Mouse (Mus musculus): ENCODE data around the gene Ppp2r2c. TPM values are rescaled to one million over a fixed set of nuclear protein-coding genes. Genes with fewer than 3 reads are reported as not detected.

The Ppp2r2c gene
- total RNA-seq, 4 experiments from 2014 or later: 5.4 to 7.2 (median 6.3) TPM

DNA sequence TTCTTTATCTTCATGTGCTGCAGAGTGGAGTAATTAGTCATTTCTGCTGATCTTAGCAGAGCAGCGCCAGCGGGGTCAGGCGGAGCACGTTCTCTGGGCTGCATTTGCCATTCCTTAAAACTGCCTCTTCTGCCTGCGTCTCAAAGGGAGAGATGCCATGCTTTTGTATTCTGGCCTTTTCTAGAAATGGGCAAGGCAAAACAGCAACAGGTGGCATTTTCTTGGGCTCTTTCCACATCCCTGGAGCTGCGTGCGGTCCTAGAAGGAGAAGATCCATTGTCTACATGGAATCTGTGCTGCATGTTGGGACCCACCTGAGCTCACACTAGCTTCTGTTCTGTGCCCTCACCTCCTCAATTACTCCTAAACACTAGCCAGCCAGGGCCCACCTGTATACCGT, 29.7 kb downstream of the Ppp2r2c start:
- DNase-seq (ENCODE audit: low spot score): no peak

DNA sequence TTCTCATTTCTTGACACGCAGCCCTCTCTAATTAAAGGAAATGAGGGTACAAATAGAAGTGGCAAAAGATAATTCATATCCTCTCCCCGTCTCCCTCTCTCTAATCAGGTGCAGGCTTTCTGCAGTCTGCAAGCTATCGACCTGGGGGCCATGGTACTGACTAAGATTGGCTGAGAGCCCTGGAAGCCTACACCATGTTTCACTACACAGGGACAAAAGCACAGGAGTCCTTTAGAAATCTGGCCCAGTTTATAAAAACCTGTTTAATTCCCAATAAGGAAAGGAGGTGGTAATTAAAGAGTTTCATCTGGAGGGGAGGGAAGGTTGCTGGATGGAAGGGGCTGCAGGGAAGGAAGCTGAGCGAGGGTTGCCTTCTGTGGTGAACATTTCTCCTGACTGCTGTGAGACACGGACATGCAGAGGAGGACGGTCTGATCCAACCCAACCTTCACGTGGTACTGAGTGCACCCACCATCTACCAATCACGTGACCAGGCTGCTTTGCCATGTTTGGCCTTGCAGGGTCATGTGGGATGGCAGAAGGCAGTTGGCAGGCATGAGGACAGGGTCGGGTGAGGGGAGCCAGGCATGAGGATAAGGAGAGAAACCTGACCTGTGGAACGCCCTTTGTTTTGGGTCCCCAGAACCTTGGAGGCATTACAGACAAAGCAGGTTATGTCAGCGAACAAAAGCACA, 30.2 kb downstream of the Ppp2r2c start:
- no peak for DNase-seq (ENCODE audit: low spot score)

DNA sequence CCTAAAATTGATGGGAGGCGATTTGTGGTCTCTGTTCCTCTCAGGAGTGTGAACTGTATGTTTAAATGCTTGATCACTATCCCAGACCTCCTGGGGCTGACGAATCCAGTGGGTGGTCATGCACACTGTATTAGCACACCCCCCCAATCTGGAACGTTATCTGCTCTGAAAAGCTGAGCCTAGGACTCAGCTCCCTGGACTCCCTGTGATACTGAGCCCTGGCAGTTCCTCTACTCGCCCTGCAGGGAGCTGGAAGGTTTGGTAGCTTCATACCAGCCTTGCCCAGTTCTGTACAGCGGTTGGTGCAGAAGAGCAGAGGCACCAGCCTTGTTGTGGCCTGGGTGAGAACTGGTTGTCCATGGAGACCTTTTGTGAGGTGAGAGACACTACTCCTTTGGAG, 31.1 kb downstream of the Ppp2r2c start:
- DNase-seq (ENCODE audit: low spot score): no peak

DNA sequence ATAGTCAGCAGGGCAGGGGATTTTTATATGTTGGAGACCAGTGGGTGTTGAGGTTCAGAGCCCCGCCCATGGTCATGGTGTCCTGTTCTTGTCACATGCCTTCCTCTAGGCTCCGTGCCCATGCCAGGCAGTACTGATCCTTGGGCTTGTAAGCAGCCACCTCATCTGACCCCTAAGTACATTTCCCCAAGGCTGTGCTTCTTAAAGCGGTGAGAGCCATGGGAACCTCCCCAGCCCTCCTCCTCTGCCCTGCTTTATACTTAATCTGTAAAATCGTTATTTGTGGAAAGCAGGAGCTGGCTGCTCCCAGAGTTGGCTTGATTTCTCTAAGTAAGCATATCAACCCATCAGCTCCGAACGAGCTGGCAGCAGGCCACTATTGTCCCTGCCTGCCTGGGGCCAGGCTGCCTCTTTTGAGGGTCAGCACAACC, 31.9 kb downstream of the Ppp2r2c start:
- DNase-seq (ENCODE audit: low spot score): peak; percentile 10

DNA sequence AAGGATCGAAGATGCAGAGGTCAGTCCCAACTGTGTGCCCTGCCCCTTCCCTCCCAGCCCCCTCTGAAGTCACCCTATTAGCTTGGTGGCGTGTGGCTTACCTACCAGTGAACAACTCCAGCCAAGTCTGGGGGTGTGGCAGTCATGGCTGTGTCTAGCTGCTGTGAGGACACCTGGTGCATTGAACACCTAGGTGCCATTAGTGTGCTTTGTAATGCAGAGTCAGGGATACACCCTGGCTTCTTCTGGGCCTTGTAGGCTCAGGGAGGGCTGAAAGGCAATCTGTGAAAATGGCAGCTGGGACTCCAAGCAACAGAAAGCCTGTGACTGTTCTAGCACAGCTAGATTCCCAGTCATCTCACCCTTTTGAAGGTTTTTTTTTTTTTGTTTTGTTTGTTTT, 34.5 kb downstream of the Ppp2r2c start:
- no peak for DNase-seq (ENCODE audit: low spot score)

DNA sequence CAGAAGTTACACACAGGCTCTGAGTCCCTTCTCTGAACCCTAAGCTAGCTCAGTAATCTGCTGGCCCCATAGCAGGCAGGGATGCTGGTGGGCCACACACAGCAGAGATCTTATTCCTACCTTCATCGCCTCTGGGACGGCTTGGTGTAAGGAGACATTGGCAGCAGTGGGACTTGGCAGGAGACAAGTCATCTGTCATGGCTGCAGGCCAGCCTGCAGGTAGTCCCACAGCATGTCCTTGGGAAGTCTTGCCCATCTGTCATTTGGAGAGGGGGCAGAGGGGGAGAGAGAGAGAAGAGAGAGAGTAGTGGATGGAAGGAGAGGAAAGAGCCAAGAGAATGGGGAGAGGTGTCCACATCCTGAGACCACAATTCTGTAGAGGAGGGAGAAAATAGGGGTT, 35.8 kb downstream of the Ppp2r2c start:
- DNase-seq (ENCODE audit: low spot score): no peak

DNA sequence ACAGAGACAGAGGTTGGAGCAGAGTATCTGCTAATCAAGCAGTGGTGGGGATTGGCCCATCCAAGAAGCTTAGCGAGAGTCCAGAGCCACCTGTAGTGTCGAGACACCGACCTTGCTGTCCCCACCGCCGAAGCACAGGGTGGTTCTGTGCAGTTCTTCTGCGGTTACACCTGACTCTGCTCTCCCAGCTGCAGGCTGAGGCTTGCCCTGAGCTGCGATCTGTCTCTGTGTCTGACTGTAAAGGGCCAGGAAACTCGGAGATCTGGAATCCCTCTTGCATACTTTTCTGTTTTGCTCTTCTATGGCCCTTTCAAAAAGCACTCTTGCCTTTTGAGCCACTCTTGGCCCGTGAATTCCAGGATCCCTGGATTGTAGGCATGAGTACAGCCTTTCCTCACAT, 36.4 kb downstream of the Ppp2r2c start:
- no peak for DNase-seq (ENCODE audit: low spot score)

DNA sequence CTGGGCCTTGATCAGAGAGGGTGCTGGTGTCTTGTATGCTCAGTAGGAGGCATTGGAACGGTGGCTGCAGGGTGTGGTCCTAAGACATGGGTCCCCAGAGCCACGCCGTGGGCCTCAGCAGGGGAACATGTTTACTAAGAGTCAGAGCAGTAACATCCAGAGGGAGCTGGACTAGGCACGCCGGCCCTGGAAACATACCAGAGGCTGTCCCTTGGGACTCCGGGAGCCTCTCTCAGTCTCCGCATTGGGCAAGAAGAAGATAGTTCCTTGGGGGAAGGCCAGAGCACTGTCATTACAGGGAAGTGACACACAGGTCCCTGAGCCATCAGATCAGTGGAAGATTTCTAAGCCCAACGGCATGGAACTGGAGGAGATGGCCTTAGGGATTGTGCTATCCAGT, 36.9 kb downstream of the Ppp2r2c start:
- DNase-seq (ENCODE audit: low spot score): peak; percentile 15

DNA sequence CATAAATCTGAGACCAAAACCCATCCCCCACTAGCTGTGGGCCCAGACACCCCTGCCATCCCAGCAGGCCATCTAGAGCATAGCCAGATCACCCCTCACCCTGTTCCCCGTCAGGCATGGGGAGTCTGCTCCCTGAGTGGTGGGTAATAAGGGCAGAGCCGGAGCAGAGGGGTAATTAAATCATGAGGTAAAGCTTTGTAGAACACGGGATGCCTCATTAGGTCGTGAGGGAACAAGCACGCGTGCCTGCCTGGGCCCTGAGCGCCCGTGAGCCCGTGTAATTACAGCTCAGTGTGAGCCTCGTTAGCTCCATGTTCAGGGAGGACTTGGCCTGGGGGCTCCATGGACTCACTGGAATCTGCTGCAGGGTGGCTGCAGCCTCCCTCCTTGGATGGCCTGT, 39.4 kb downstream of the Ppp2r2c start:
- no peak for DNase-seq (ENCODE audit: low spot score)

DNA sequence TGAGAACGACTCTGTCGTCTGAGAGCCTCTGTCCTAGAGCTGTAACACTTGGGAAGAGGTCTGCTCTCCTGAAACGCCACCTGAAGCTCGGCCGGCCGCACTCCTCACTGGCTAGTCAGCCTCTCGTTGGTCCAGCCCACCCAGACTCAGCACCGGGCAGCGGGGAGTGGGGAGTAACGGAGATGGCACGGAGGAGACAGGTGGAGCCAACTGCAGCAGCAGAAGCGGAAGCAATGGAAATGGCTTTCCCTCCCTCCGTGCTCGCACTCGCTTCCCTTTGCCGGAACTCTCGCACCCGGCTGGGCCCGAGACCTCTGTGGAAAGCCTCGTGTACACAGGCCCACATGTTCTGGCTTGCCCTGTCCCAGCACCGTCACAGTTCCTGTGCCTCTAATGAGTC, 41.2 kb downstream of the Ppp2r2c start:
- DNase-seq (ENCODE audit: low spot score): no peak

DNA sequence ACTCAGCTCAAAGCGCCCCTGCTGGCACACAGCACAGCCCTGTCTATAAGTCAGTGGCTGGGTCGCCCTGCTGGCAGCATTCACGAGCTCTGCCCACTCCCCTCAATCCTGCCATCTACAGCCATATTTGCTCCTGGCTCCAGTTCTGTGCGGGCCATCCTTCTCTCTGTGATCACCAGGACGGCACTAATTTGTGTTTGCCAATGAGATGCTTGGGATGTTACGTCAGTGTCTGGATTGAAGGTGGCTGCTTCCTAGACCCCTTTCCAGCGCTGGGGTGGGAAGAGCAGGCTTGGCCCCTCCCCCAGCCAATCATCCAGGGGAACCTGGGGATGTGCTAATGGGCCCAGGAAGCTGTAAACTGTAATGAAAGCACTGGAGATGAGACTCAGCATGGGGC, 42.7 kb downstream of the Ppp2r2c start:
- no peak for DNase-seq (ENCODE audit: low spot score)

DNA sequence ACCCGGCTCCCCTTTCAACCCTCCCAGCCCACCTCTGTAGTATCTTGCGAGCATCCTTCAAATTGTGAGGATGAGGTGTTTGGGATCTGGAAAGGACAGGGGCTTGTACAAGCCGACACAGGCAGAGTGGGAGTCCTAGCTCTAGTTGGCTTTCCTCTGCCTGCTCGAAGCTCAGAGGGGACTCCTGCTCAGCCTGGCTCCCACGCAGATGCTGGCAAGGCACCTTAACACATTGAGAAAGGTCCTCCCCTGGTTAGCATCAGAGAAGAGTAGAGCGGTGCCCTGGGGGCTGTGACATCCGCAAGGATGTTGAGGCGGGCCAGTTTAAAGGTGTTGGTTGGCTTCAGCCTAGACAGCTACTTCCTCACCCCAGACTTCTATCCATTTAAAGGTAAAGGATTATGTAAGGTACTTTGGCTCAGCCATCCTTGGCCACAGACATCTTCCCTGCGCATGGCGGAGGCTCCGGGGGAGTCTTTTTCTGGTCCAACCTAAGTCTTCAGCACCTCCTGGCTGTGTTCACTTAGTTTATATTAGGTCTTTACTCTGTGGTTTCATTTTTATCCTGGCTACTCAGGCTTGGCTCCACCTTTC, 43.5 kb downstream of the Ppp2r2c start:
- no peak for DNase-seq (ENCODE audit: low spot score)

DNA sequence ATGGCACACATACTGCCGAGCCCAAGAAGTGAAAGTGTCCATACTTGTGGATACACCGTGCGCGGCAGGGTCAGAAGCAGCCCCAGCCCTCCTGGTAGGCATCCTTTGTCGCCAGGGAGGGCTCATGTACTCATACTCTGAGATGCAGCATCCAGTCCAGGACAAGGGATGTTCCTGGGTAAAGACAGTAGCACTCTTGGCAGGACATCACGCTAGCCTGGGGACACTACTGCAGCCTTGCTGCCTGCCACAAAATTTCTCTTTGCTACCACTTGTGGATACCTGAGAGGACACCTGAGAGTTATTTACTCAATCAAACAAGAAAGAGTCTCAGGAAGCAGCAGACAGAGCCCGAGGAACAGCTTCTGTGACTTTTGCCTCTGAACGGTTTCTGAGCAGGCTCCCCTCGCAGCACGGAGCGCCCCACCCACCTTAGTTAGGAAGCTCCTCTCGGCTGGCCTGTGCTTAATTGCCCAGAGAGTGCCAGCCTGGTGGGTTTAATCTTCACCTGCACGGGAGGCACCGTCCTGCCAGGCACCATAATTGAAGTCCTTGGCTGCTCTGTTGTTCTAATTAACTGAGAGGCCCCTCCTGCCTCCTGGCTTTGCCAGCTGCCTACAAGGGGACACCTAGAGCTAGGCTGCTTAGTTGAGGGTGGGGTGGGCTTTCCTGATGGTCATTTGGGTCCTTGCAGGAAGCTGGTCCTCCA, 44.4 kb downstream of the Ppp2r2c start:
- DNase-seq (ENCODE audit: low spot score): no peak

DNA sequence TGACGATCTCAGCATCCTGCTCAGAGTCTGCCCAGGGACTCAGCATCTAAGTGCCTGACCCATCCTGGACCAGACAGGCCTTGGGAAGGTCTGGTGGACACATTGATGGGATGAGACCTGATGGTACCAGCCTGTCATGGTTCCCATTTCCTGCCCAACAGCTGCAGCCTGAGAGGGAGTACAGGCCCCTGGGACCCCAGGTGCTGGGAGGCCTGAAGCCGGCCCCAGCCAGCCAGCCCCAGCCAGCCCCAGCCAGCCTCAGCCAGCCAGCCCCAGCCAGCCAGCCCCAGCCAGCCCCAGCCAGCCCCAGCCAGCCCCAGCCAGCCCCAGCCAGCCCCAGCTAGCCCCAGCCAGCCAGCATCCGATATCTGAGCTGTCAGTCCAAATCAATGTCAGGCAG, 46.9 kb downstream of the Ppp2r2c start:
- no peak for DNase-seq (ENCODE audit: low spot score)

DNA sequence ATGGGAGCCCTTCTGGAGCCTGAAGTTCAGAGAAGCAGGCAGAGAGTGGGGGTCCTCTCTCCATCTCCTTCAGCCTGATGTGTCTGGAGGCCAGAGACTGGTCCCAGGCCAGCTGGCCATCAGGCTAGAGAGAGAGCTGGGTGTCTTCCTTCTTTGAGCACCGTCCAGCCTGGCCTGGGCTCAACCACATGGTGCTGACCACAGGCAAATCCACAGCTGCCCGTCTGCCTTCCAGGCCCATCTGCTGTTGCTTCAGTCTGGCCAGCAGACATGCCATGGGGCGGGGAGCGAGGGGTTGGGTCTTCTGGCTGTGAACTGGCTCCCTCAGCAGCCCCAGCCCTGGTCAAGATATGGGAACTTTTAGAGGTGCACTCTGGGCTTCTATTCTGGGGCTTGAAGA, 48.3 kb downstream of the Ppp2r2c start:
- DNase-seq (ENCODE audit: low spot score): no peak

DNA sequence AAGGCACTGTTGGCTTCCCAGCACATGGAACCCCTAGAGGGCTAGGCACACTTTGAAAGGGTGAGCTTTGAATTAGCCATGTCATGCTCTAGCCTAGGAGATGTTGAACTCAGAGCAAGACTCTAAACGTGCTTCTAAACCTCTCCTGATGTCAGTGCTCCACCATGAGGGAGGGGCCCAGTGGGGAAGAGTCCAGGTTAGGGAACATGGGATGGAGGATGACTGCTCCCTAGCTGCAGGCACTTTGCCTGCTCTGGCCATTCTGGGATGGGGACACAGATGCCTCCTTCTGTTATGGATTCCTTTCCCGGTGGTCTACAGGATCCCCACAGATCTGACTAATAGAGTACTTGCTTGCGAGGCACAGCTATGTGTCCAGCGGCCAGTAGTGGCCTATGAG, 48.9 kb downstream of the Ppp2r2c start:
- DNase-seq (ENCODE audit: low spot score): no peak

DNA sequence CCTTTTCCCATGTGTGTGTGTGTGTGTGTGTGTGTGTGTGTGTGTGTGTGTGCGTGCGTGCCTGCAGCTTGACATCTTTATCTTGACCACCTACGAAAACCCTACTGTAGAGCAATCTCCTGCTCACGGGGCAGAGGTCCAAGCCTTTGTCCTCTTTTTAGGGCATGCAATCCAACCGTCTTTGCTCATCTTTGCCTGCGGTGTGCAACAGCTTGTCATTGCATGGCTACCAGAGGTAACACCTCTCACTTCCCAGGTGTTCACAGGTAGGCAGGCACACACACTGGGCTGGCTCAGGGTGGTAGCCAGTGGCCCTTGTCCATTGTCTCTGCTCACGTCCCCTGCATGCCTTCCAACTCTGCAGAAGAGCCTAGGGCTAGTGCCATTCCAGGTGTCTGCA, 49.7 kb downstream of the Ppp2r2c start:
- no peak for DNase-seq (ENCODE audit: low spot score)

DNA sequence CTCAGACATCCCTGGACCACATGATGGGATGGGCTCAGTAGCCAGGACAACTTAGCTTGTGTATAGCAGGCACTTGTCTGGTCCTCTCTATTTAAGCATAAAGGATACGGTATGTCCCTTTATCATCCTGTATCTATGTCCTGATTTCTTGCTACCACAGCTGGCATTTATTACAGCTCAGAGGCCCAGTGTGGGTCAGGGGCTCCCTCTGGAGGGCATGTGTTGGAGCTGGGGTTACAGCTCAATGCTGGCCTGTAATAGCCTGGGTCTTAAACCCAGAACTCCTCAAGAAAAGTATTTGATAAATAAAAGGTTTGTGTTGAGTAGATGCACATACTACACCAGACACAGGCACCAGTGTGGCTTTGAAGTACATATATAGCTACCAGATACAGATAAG, 51.8 kb downstream of the Ppp2r2c start:
- DNase-seq (ENCODE audit: low spot score): no peak

DNA sequence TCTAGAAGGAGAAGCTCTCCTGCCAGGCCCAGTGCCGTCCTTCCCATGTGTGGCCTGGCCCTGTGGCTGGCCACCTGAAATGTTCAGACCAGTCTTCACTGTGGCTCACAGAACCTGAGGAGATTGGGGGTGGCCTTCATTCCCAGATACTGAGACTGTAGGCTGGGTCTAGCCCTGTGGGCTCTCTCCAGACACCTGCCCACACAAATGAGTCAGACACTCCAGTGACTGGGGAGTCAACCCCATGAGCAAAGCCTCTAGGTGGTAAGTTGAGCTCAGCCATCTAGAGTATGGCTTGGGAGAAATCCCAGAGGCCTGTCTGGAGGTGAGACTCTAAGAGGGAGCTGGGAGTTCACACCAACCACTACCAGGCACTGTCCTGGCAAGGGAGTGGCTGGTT, 53.6 kb downstream of the Ppp2r2c start:
- DNase-seq (ENCODE audit: low spot score): no peak

DNA sequence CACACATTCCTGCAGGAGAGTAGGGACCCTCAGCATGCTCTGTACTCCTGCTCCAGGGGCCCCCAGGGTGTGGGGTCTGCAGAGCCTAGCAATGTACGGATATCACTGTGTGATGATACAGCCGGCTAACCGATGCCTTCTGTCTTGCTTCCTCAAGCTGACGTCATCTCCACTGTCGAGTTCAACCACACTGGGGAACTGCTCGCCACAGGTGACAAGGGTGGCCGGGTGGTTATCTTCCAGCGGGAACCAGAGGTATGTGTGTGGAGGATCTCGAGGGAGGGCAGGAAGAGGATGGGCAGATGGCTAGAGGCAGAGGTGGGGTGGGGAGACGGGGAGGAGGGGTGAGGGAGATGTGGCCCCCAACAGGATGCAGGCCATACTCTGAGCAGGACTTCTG, 54.5 kb downstream of the Ppp2r2c start:
- DNase-seq (ENCODE audit: low spot score): no peak

DNA sequence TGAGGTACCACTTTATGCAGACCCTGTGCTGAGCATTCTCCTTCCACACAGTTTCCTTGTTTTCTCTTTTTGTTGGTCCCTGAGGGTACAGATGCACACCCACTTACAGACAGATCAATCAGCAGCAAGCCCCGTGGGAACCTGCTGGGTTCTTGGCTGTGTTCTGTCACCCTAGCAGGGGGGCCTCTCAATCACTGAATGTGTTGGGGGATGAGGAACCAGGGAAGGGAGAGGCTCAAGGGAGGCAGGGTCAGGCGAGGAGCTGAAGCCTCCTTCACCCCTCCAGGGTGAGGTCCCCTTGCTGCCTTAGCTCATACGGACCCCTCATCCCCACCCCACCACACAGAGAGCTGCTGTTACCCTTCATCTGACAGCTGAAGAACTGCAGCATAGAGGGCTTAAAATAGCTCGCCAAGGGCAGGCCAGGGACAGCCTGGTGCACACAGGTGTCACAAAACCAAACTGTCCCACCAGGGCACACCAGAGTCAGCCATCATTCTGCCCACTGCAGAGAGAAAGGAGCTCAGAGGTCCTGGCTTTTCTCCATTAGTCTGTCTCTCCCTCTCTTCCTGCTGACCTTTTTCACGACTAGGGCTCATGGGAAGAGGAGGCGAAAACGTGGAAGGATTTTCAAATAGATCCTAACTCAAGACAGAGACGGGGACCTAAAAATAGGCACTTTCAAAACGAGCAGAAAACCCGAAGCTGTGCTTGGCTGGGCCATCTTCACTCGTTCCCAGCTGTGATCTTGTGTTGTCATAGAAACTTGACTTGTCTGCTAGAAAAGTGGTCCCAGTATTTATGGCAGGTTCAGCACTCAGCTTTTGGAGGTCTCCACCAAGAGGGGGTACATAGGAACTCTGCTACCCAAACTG, 55.8 kb downstream of the Ppp2r2c start:
- peak; percentile 26 for DNase-seq (ENCODE audit: low spot score)

DNA sequence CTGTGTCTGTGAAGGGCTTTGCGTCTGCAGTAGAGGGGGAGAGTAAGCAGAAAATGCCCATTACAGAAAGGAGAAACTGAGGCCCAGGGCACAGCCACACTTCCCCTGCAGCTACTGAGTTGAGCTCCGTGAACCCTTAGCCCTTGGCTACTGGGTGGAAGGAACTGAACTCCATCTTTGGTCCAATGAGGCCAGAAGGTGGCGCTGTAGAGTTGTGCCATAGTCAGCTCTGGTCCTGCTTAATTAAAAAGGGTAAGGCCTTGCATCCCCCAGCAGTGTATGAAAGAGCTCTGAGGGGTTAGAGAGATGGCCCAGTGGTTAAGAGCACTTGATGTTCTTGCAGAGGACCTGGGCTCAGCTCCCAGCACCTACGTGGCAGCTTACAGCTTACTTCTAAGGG, 60.4 kb downstream of the Ppp2r2c start:
- DNase-seq (ENCODE audit: low spot score): no peak

Measured in heart, adult 8-10 months (tissue).